Mouse (Mus musculus) liver, adult 2 months (tissue): ENCODE data around the gene Cdc42ep4. TPM values are rescaled to one million over a fixed set of nuclear protein-coding genes. Genes with fewer than 3 reads are reported as not detected.
A peak's percentile ranks its signal among the peaks of the same experiment; 100 is the strongest.

ENCODE experiments used
- DNase-seq: peaks from one replicate; pipeline ENCODE4 v3.0.0-alpha.2; 2011; ENCODE audit warnings: low read depth, low spot score; ENCODE audit errors: extremely low read depth
- H3K27ac ChIP-seq: fragments of 200-500 bp; replicated peaks from 2 replicates; pipeline ENCODE4 v1.5.1; 2012; ENCODE audit warnings: low read depth, mild to moderate bottlenecking, control low read depth, inconsistent platforms, low read length; ENCODE audit not compliant: insufficient read depth
- H3K27me3 ChIP-seq: fragments of 200-500 bp; 2 replicates; pipeline ENCODE4 v1.6.1; 2012; ENCODE audit warnings: mild to moderate bottlenecking, moderate library complexity, low read length, inconsistent platforms; ENCODE audit not compliant: control insufficient read depth, insufficient read depth
- H3K36me3 ChIP-seq: fragments of 200-500 bp; 2 replicates; pipeline ENCODE4 v1.6.1; 2012; ENCODE audit warnings: low read length, inconsistent platforms; ENCODE audit not compliant: control insufficient read depth, insufficient read depth
- H3K4me1 ChIP-seq: fragments of 200-500 bp; 2 replicates; pipeline ENCODE4 v1.6.1; 2011; ENCODE audit warnings: low read length; ENCODE audit not compliant: control insufficient read depth, insufficient read depth
- H3K4me3 ChIP-seq: fragments of 200-500 bp; 2 replicates; pipeline ENCODE4 v1.5.1; 2011; ENCODE audit warnings: low read depth, mild to moderate bottlenecking, control low read depth, low read length, moderate library complexity; ENCODE audit not compliant: insufficient read depth
- H3K79me2 ChIP-seq: fragments of 200-500 bp; 2 replicates; pipeline ENCODE4 v1.6.1; 2012; ENCODE audit warnings: inconsistent platforms, mild to moderate bottlenecking, low read length, moderate library complexity; ENCODE audit not compliant: control insufficient read depth, insufficient read depth
- H3K9ac ChIP-seq: fragments of 200-500 bp; 2 replicates; pipeline ENCODE4 v1.6.1; 2012; ENCODE audit warnings: low read depth, mild to moderate bottlenecking, control low read depth, inconsistent platforms, low read length
- CTCF ChIP-seq: fragments of 200-500 bp; IDR thresholded peaks from 2 replicates; pipeline ENCODE4 v1.5.1; 2011; ENCODE audit warnings: low read depth, low read length, control low read depth
- POLR2A ChIP-seq: fragments of 200-500 bp; IDR thresholded peaks from 2 replicates; pipeline ENCODE4 v1.6.1; 2011; ENCODE audit warnings: low read length, control low read depth; ENCODE audit not compliant: insufficient read depth; ENCODE audit errors: extremely low read depth
- WGBS: fragments of 180-500 bp; shearing (Covaris S2); methylation state at CpG from one replicate; pipeline ENCODE4 v1.1.7; 2018; 5-methylcytosine and 5-hydroxymethylcytosine counted together
- polyA plus RNA-seq: library from polyadenylated mRNA; depleted of rRNA; stranded (reverse); fragments of >200 nt; gene quantifications from 2 replicates; pipeline ENCODE4 v1.2.3, GENCODE M21; 2012; rRNA removed
- total RNA-seq: library from RNA; depleted of rRNA; stranded (reverse); fragments of >200 nt; gene quantifications from 2 replicates; pipeline ENCODE4 v1.2.3, GENCODE M21; 2014; rRNA removed

Gene Cdc42ep4
- total and polyA plus RNA-seq, 2 experiments = 25.2 to 32.7 TPM

GRCm38 (mm10) chr11:113683627-113683956 lies 68.1 kb downstream of the Cdc42ep4 start:
- peak overlapping the region; percentile 64 for H3K27ac ChIP-seq
- peaks cover 9% of the 10 kb centered on the region for H3K4me1 ChIP-seq
- under 1% methylated on average over 37 of the region's 38 CpGs for whole genome bisulfite sequencing
- H3K27me3 ChIP-seq = no peaks in the 10 kb centered on the region
- DNase-seq = no peak
- H3K4me3 ChIP-seq = peak overlapping the region; percentile 88
- peaks cover 28% of the 10 kb centered on the region for H3K79me2 ChIP-seq
- no peaks in the 10 kb centered on the region; the same call in 1 of the 2 replicates for H3K36me3 ChIP-seq
- TF ChIP-seq CTCF (no peak), POLR2A (no peak)
- peak overlapping the region; percentile 95 for H3K9ac ChIP-seq

- Histone ChIP-seq H3K4me1 (peaks cover 9% of the 10 kb centered on the region), H3K4me3 (peak overlapping the region; percentile 88), H3K27ac (peak overlapping the region; percentile 64), H3K79me2 (peaks cover 32% of the 10 kb centered on the region), H3K9ac (peak overlapping the region; percentile 95), H3K36me3 (no peaks in the 10 kb centered on the region; the same call in 1 of the 2 replicates), H3K27me3 (no peaks in the 10 kb centered on the region)
- no peak for DNase-seq
- TF ChIP-seq CTCF = no peak
- no peak for TF ChIP-seq POLR2A
- WGBS = 5% methylated on average over 38 of the region's 38 CpGs
These were observed 68.6 kb downstream of the Cdc42ep4 start for GRCm38 (mm10) chr11:113682897-113683626.

DNA sequence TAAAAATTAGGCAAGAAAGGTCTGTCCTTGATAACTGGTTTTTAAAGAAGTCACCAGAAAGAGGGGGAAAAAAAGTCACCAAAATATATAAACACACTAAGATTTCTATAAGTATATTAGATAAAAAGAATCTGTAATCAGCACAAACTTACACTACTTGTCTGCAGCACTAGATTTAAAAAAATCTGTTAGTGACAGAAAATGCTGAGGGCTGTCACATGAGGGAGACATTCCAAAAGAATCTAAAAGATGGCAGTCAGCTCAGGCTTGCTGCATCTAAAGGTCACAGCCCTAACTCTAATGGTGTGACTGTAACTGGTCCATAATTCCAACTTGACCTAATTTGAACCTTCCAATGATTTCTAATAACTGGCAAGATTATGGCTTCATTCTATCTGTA lies 69.7 kb downstream of the Cdc42ep4 start:
- Histone ChIP-seq H3K27me3 (no peaks in the 10 kb centered on the region), H3K4me1 (peaks cover 9% of the 10 kb centered on the region), H3K27ac (no peak overlapping the region), H3K79me2 (peaks cover 40% of the 10 kb centered on the region), H3K4me3 (no peak overlapping the region), H3K36me3 (peaks cover 2% of the 10 kb centered on the region; the same call in 1 of the 2 replicates), H3K9ac (no peak overlapping the region)
- TF ChIP-seq CTCF (no peak), POLR2A (no peak)
- DNase-seq = peak; percentile 47

DNA sequence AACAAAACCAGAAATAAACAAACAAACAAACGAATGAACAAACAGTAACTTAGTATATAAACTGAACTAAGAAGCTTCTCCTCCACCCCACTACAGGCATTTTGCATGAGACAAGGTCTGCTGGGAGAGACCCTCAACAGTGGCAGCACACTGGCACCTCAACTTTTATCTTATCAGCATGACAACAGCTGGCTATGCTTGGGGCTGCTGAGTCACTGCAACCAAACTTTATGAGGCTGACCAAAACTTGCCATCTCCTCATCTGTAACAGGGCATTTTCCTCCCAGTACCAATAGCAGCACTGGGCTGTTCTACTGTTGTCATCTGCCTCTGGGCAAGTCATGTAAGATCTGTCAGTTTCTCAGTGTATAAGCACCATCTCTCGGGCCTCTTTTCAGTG lies 70.7 kb downstream of the Cdc42ep4 start:
- 60% methylated on average over 2 of the region's 2 CpGs for WGBS
- Histone ChIP-seq H3K9ac (0 out of 2 replicates have a peak overlapping the region, but pooled peaks have one; percentile 14), H3K4me3 (no peak overlapping the region), H3K27me3 (no peaks in the 10 kb centered on the region), H3K27ac (peak overlapping the region; percentile 42), H3K36me3 (peaks cover 6% of the 10 kb centered on the region; the same call in 1 of the 2 replicates), H3K79me2 (peaks cover 46% of the 10 kb centered on the region), H3K4me1 (peaks cover 9% of the 10 kb centered on the region)
- TF ChIP-seq POLR2A = no peak
- TF ChIP-seq CTCF = no peak
- DNase-seq = no peak

- Histone ChIP-seq H3K27me3 (no peaks in the 10 kb centered on the region), H3K4me3 (no peak overlapping the region), H3K27ac (no peak overlapping the region), H3K36me3 (peaks cover 11% of the 10 kb centered on the region; the same call in 1 of the 2 replicates), H3K79me2 (peaks cover 38% of the 10 kb centered on the region), H3K4me1 (peaks cover 6% of the 10 kb centered on the region; the same call in 1 of the 2 replicates), H3K9ac (no peak overlapping the region)
- 86% methylated on average over 8 of the region's 8 CpGs for WGBS
- DNase-seq = no peak
- TF ChIP-seq CTCF (no peak), POLR2A (no peak)
These were observed 73.3 kb downstream of the Cdc42ep4 start for GRCm38 (mm10) chr11:113678373-113678772.

DNA sequence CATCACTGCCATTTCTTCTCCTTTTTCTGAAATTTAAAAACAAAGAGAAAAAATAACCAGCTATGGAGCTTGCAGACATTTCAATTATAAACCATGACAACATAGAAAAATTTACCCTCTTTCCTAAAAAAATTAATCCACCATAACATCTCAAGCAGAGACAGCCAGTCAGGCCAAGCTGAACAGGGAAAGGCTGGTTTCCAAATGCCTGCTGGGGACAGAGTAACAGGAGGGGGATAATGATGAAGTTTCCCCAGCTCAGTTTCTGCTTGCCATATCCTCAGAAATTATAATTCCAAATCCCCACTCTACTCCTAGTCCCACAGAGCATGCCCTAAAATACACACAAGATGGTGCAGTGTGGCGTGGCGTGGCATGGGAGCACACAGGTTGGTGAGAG lies 74.3 kb downstream of the Cdc42ep4 start:
- Histone ChIP-seq H3K27me3 (no peaks in the 10 kb centered on the region), H3K36me3 (peaks cover 11% of the 10 kb centered on the region; the same call in 1 of the 2 replicates), H3K79me2 (peaks cover 39% of the 10 kb centered on the region), H3K9ac (no peak overlapping the region), H3K4me3 (no peak overlapping the region), H3K4me1 (peaks cover 6% of the 10 kb centered on the region; the same call in 1 of the 2 replicates), H3K27ac (no peak overlapping the region)
- TF ChIP-seq POLR2A (no peak), CTCF (no peak)
- 100% methylated on average over 2 of the region's 2 CpGs for WGBS
- DNase-seq = no peak

Other genes with a start within 250 kb of the Cdc42ep4 start
- 0.07 TPM in 1 of 2 replicates, not detected in the other for gene Sstr2, start 132.5 kb downstream of the Cdc42ep4 start, total RNA-seq
- gene Sstr2, start 132.5 kb downstream of the Cdc42ep4 start, polyA plus RNA-seq = 0.17 TPM in 1 of 2 replicates, not detected in the other
- gene Cog1, start 102.7 kb downstream of the Cdc42ep4 start, total RNA-seq = 6.0 and 8.3 TPM in 2 replicates
- 14.6 and 17.7 TPM in 2 replicates for gene Cog1, start 102.7 kb downstream of the Cdc42ep4 start, polyA plus RNA-seq
- gene Slc39a11, start 101.8 kb downstream of the Cdc42ep4 start, total RNA-seq = 18.8 and 21.5 TPM in 2 replicates
- gene Slc39a11, start 101.8 kb downstream of the Cdc42ep4 start, polyA plus RNA-seq = 22.8 and 27.2 TPM in 2 replicates
- 4.5 and 5.6 TPM in 2 replicates for gene Fam104a, start 67.7 kb downstream of the Cdc42ep4 start, total RNA-seq
- gene Fam104a, start 67.7 kb downstream of the Cdc42ep4 start, polyA plus RNA-seq = 15.2 and 16.4 TPM in 2 replicates
- 4.1 and 5.0 TPM in 2 replicates for gene D11Wsu47e, start 67.5 kb downstream of the Cdc42ep4 start, total RNA-seq
- 3.3 and 4.5 TPM in 2 replicates for gene D11Wsu47e, start 67.5 kb downstream of the Cdc42ep4 start, polyA plus RNA-seq
- 6.0 and 9.9 TPM in 2 replicates for gene Cpsf4l, start 41.9 kb downstream of the Cdc42ep4 start, total RNA-seq
- gene Cpsf4l, start 41.9 kb downstream of the Cdc42ep4 start, polyA plus RNA-seq = 2.9 and 3.0 TPM in 2 replicates